Mouse (Mus musculus) macrophage (primary cell): Measurements from ENCODE around the gene Skap1. TPM values are rescaled to one million over a fixed set of nuclear protein-coding genes. Genes with fewer than 3 reads are reported as not detected.

Experiments
- polyA plus RNA-seq: library from polyadenylated mRNA; stranded (reverse); fragments of 250-400 nt; gene quantifications from 3 replicates; pipeline ENCODE4 v1.2.4, GENCODE M21; 2018; ENCODE audit warnings: inconsistent platforms

The Skap1 gene
- polyA plus RNA-seq, 1 experiment from 2014 or later: 0.14 TPM

Other genes starting within 250 kb of the Skap1 start
- gene Hoxb9, start 193.1 kb upstream of the Skap1 start, polyA plus RNA-seq: not detected in 3 replicates
- not detected in 3 replicates for gene Hoxb8, start 182.7 kb upstream of the Skap1 start, polyA plus RNA-seq
- gene Hoxb7, start 178.0 kb upstream of the Skap1 start, polyA plus RNA-seq: not detected in 3 replicates
- gene Hoxb6, start 172.1 kb upstream of the Skap1 start, polyA plus RNA-seq: not detected in 3 replicates
- gene Hoxb5, start 161.3 kb upstream of the Skap1 start, polyA plus RNA-seq: not detected in 3 replicates
- 3.3 to 7.4 TPM (median 4.1 TPM) in 3 replicates for gene Hoxb4, start 146.3 kb upstream of the Skap1 start, polyA plus RNA-seq
- 0.95 to 1.2 TPM (median 1.1 TPM) in 3 replicates for gene Hoxb3, start 141.3 kb upstream of the Skap1 start, polyA plus RNA-seq
- not detected in 3 replicates for gene Hoxb2, start 114.1 kb upstream of the Skap1 start, polyA plus RNA-seq
- not detected in 3 replicates for gene Hoxb1, start 98.8 kb upstream of the Skap1 start, polyA plus RNA-seq